Mouse (Mus musculus) thymus, postnatal 25 days (tissue): ENCODE measurements around the gene Gm4553.
"Not testable (repeated sequence)": the region's sequence is repeated elsewhere in the genome, so short reads cannot be mapped to it uniquely, and the experiment has no call there.

Experiments used
- DNase-seq: peaks from one replicate; pipeline ENCODE4 v3.0.0; 2022

Gm4553 gene

GRCm38 (mm10) chr7:142165639-142166038 is at the start of gene Gm4553:
Gene Gm4553, minus strand, starts transcription at chr7:142165739.
- not testable (repeated sequence) for DNase-seq

- not testable (repeated sequence) for DNase-seq
Measured at GRCm38 (mm10) chr7:142212136-142212535, 46.6 kb upstream of the Gm4553 start.

- DNase-seq = no peak
Measured at GRCm38 (mm10) chr7:142211559-142211958, 46.0 kb upstream of the Gm4553 start, which contains the start of gene Gm7579. Gene Gm7579, plus strand, starts transcription at chr7:142211859.

GRCm38 (mm10) chr7:142206891-142207290 is 41.4 kb upstream of the Gm4553 start:
- not testable (repeated sequence) for DNase-seq

- DNase-seq = no peak
Measured at GRCm38 (mm10) chr7:142205488-142205887, 39.9 kb upstream of the Gm4553 start.

GRCm38 (mm10) chr7:142201064-142201463 is 35.5 kb upstream of the Gm4553 start, which contains the start of gene Krtap5-3:
Gene Krtap5-3, plus strand, starts transcription at chr7:142201364.
- no peak for DNase-seq

GRCm38 (mm10) chr7:142198748-142199147 is 33.2 kb upstream of the Gm4553 start:
- no peak for DNase-seq

GRCm38 (mm10) chr7:142190289-142190688 is 24.8 kb upstream of the Gm4553 start, which contains the start of gene Gm10153:
Gene Gm10153, minus strand, starts transcription at chr7:142190389.
- no peak for DNase-seq

- DNase-seq = no peak
Measured at GRCm38 (mm10) chr7:142188156-142188555, 22.6 kb upstream of the Gm4553 start.

GRCm38 (mm10) chr7:142181021-142181420 is 15.5 kb upstream of the Gm4553 start:
- no peak for DNase-seq

- no peak for DNase-seq
Measured at GRCm38 (mm10) chr7:142178685-142179084, 13.1 kb upstream of the Gm4553 start.

- not testable (repeated sequence) for DNase-seq
Measured at GRCm38 (mm10) chr7:142175905-142176304, 10.4 kb upstream of the Gm4553 start, which contains the start of gene Krtap5-2. Gene Krtap5-2, minus strand, starts transcription at chr7:142176005.

GRCm38 (mm10) chr7:142169836-142170235 is 4.3 kb upstream of the Gm4553 start:
- no peak for DNase-seq

GRCm38 (mm10) chr7:142159366-142159765 is 6.2 kb downstream of the Gm4553 start:
- DNase-seq = no peak

GRCm38 (mm10) chr7:142157013-142157412 is 8.5 kb downstream of the Gm4553 start, which contains the start of gene Gm29735:
Gene Gm29735, minus strand, starts transcription at chr7:142157113.
- DNase-seq = not testable (repeated sequence)

- DNase-seq = no peak
Measured at GRCm38 (mm10) chr7:142155308-142155707, 10.2 kb downstream of the Gm4553 start.

GRCm38 (mm10) chr7:142152191-142152590 is 13.3 kb downstream of the Gm4553 start:
- no peak for DNase-seq

GRCm38 (mm10) chr7:142148633-142149032 is 16.9 kb downstream of the Gm4553 start:
- DNase-seq = no peak

- peak; percentile 32 for DNase-seq
Measured at GRCm38 (mm10) chr7:142146033-142146432, 19.5 kb downstream of the Gm4553 start.

GRCm38 (mm10) chr7:142145413-142145940 is 20.1 kb downstream of the Gm4553 start:
- DNase-seq = no peak

GRCm38 (mm10) chr7:142144507-142144906 is 21.0 kb downstream of the Gm4553 start, which contains the start of gene Gm45337:
Gene Gm45337, minus strand, starts transcription at chr7:142144607.
- DNase-seq = no peak

- not testable (repeated sequence) for DNase-seq
Measured at GRCm38 (mm10) chr7:142143506-142144010, 22.0 kb downstream of the Gm4553 start.

GRCm38 (mm10) chr7:142140696-142141095 is 24.8 kb downstream of the Gm4553 start:
- no peak for DNase-seq

- not testable (repeated sequence) for DNase-seq
Measured at GRCm38 (mm10) chr7:142135934-142136333, 29.6 kb downstream of the Gm4553 start, which contains the start of gene Gm39115. Gene Gm39115, minus strand, starts transcription at chr7:142136034.
